ENCODE assay signal across 28 mouse cellular contexts in the genomic region with DNA sequence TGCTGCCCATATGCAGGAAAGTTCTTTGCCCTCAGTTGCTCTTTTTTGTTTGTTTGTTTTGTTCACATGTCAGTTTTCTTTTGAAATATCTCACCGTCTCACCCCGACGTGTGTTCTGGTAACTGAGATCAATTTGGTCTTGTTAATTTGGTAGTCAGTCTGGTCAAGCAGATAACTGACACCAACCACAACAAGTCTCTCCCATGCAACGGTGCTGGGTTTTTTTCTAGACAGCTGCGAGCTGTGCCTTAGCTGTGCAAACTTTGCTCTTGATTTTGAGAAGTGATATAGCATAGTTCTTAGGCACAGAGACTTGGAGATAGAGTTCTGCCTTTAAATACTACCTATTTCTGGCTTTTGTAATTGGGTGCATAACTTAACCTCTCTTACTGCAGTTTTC. TPM values are rescaled to one million over a fixed set of nuclear protein-coding genes. Genes with fewer than 3 reads are reported as not detected.
DNase-seq lines count a peak whose midpoint lies in the region; ATAC-seq and TF ChIP-seq lines count a peak whose summit lies in the region.
"Had no signal": no experiment of that assay in that cellular context is flagged by ENCODE, and none has a peak within 500 bp of the region (broad histone marks: within the 10 kb centered on the region; RNA-seq: fewer than 3 reads in every experiment).

No protein-coding gene starts in this region.

- H3K4me3 ChIP-seq in midbrain, embryonic 11.5 days (ENCODE audit: low read depth, low read length) = no peak overlapping the region
- no peak overlapping the region for H3K4me3 ChIP-seq in midbrain, embryonic 14.5 days (replicated peaks; ENCODE audit: low read depth, low read length)
- no peak overlapping the region for H3K4me3 ChIP-seq in liver, embryonic 12.5 days
- H3K4me3 ChIP-seq in liver, postnatal 0 days (ENCODE audit: low read depth, low read length) = no peak overlapping the region
- H3K4me3 ChIP-seq: forebrain, embryonic 13.5 days; heart, embryonic 13.5 days; hindbrain, embryonic 13.5 days; limb, embryonic 12.5 days; myocyte; neural tube, embryonic 12.5 days had no signal

- no peak overlapping the region for H3K27ac ChIP-seq in midbrain, embryonic 11.5 days (ENCODE audit: low read depth, low read length)
- no peak overlapping the region for H3K27ac ChIP-seq in midbrain, embryonic 14.5 days (replicated peaks; ENCODE audit: low read depth, low read length)
- H3K27ac ChIP-seq in liver, embryonic 12.5 days = peak overlapping the region; percentile 20; the same call in 1 of the 2 replicates
- H3K27ac ChIP-seq in liver, postnatal 0 days (ENCODE audit: low read depth) = no peak overlapping the region
- H3K27ac ChIP-seq: forebrain, embryonic 13.5 days; heart, embryonic 13.5 days; hindbrain, embryonic 13.5 days; limb, embryonic 12.5 days; neural tube, embryonic 12.5 days had no signal

- no peak for ATAC-seq in midbrain, embryonic 11.5 days (ENCODE audit: low FRiP score)
- no peak for ATAC-seq in midbrain, embryonic 14.5 days (ENCODE audit: low FRiP score, low TSS enrichment)
- peak; percentile 80 for ATAC-seq in liver, embryonic 12.5 days
- peak; percentile 47 for ATAC-seq in liver, postnatal 0 days
- ATAC-seq: forebrain, embryonic 13.5 days; intestine, embryonic 16.5 days; lung, postnatal 0 days had no signal

- TF ChIP-seq CTCF in liver, postnatal 0 days (IDR thresholded peaks at IDR 0.05; ENCODE audit: low read depth) = no peak

- peak; percentile 57 for TF ChIP-seq EP300 in liver, postnatal 0 days (IDR thresholded peaks at IDR 0.05; ENCODE audit: low read depth)

- H3K4me2 ChIP-seq in midbrain, embryonic 11.5 days = no peak overlapping the region
- no peak overlapping the region for H3K4me2 ChIP-seq in midbrain, embryonic 14.5 days (ENCODE audit: low read length)
- peak overlapping the region; percentile 41 for H3K4me2 ChIP-seq in liver, embryonic 12.5 days
- no peak overlapping the region for H3K4me2 ChIP-seq in liver, postnatal 0 days (ENCODE audit: low read depth, low read length)
- H3K4me2 ChIP-seq: forebrain, embryonic 13.5 days; heart, embryonic 13.5 days; hindbrain, embryonic 13.5 days; limb, embryonic 12.5 days; neural tube, embryonic 12.5 days had no signal

- no peaks in the 10 kb centered on the region for H3K27me3 ChIP-seq in midbrain, embryonic 11.5 days (ENCODE audit: control insufficient read depth, insufficient read depth, low read length)
- no peaks in the 10 kb centered on the region for H3K27me3 ChIP-seq in midbrain, embryonic 14.5 days (ENCODE audit: control insufficient read depth, insufficient read depth, low read length)
- no peaks in the 10 kb centered on the region for H3K27me3 ChIP-seq in liver, embryonic 12.5 days (replicated peaks)
- H3K27me3 ChIP-seq in liver, postnatal 0 days (ENCODE audit: insufficient read depth, low read length) = no peaks in the 10 kb centered on the region
- H3K27me3 ChIP-seq: forebrain, embryonic 13.5 days; heart, embryonic 13.5 days; hindbrain, embryonic 13.5 days; limb, embryonic 12.5 days; neural tube, embryonic 12.5 days had no signal

- H3K4me1 ChIP-seq in midbrain, embryonic 11.5 days (ENCODE audit: control insufficient read depth, insufficient read depth, low read length) = no peaks in the 10 kb centered on the region
- peaks cover 3% of the 10 kb centered on the region; the same call in 1 of the 2 replicates for H3K4me1 ChIP-seq in midbrain, embryonic 14.5 days (ENCODE audit: control insufficient read depth, insufficient read depth, low read length)
- H3K4me1 ChIP-seq in liver, embryonic 12.5 days = peaks cover 33% of the 10 kb centered on the region
- no peaks in the 10 kb centered on the region for H3K4me1 ChIP-seq in liver, postnatal 0 days (ENCODE audit: insufficient read depth)
- H3K4me1 ChIP-seq: limb, embryonic 12.5 days; neural tube, embryonic 12.5 days had no signal

- no peaks in the 10 kb centered on the region for H3K36me3 ChIP-seq in midbrain, embryonic 11.5 days (ENCODE audit: control insufficient read depth, insufficient read depth, low read length)
- no peaks in the 10 kb centered on the region for H3K36me3 ChIP-seq in midbrain, embryonic 14.5 days (ENCODE audit: control insufficient read depth, insufficient read depth, low read length)
- H3K36me3 ChIP-seq in liver, embryonic 12.5 days = no peaks in the 10 kb centered on the region
- no peaks in the 10 kb centered on the region for H3K36me3 ChIP-seq in liver, postnatal 0 days (replicated peaks; ENCODE audit: insufficient read depth, low read length)
- H3K36me3 ChIP-seq: heart, embryonic 13.5 days; hindbrain, embryonic 13.5 days; limb, embryonic 12.5 days; neural tube, embryonic 12.5 days had no signal

- DNase-seq in midbrain, embryonic 11.5 days (ENCODE audit: low spot score, missing footprints) = peak; percentile 68
- DNase-seq in midbrain, embryonic 14.5 days = no peak
- no peak for DNase-seq in liver, postnatal 0 days
- no peak for DNase-seq in layer of hippocampus, postnatal 25 days (ENCODE audit: extremely low spot score in 1 of 2, low spot score in 1 of 2)
- DNase-seq in cerebellum, adult 9-10 months = no peak
- no peak for DNase-seq in gastrocnemius, postnatal 25 days
- DNase-seq: adrenal gland, postnatal 14 days; cerebellum, adult 11-12 months; gastrocnemius, postnatal 14 days; heart, adult 18-20 months; heart, postnatal 14 days; kidney, adult 9 months; kidney, postnatal 10 days; layer of hippocampus, adult 9-11 months; lung, adult 18-20 months; lung, postnatal 4 days; right cerebral cortex, adult 18-20 months; spleen, adult 18-20 months; thymus, postnatal 14 days had no signal

- H3K9me3 ChIP-seq in midbrain, embryonic 11.5 days (ENCODE audit: control insufficient read depth, low read length) = no peaks in the 10 kb centered on the region
- H3K9me3 ChIP-seq in midbrain, embryonic 14.5 days (ENCODE audit: control insufficient read depth, low read length) = no peaks in the 10 kb centered on the region
- no peaks in the 10 kb centered on the region for H3K9me3 ChIP-seq in liver, embryonic 12.5 days (replicated peaks)
- no peaks in the 10 kb centered on the region for H3K9me3 ChIP-seq in liver, postnatal 0 days (ENCODE audit: low read length)
- H3K9me3 ChIP-seq: forebrain, embryonic 13.5 days; heart, embryonic 13.5 days; hindbrain, embryonic 13.5 days; limb, embryonic 12.5 days; neural tube, embryonic 12.5 days had no signal

- 83% methylated on average over 5 of the region's 5 CpGs for WGBS in midbrain, embryonic 11.5 days
- WGBS in midbrain, embryonic 14.5 days = 84% methylated on average over 5 of the region's 5 CpGs
- 16% methylated on average over 5 of the region's 5 CpGs for WGBS in liver, embryonic 12.5 days (ENCODE audit: insufficient replicate concordance)
- 40% methylated on average over 5 of the region's 5 CpGs for WGBS in liver, postnatal 0 days (ENCODE audit: insufficient replicate concordance)

- no peak overlapping the region for H3K9ac ChIP-seq in midbrain, embryonic 11.5 days (ENCODE audit: low read length)
- no peak overlapping the region for H3K9ac ChIP-seq in midbrain, embryonic 14.5 days (replicated peaks; ENCODE audit: low read length)
- H3K9ac ChIP-seq in liver, embryonic 12.5 days = 0 out of 2 replicates have a peak overlapping the region, but pooled peaks have one; percentile 39
- no peak overlapping the region for H3K9ac ChIP-seq in liver, postnatal 0 days (replicated peaks)
- H3K9ac ChIP-seq: forebrain, embryonic 13.5 days; heart, embryonic 13.5 days; hindbrain, embryonic 13.5 days; limb, embryonic 12.5 days; neural tube, embryonic 12.5 days had no signal

RNA-seq across cellular contexts. Expression of a gene that starts 18.4 kb away (rescaled TPM):
- polyA plus RNA-seq in midbrain, embryonic 11.5 days (2014; fragmentation: Nextera tagmentation; extraction: Ambion mirVana) = 31.9 and 33.4 TPM in 2 replicates
- polyA plus RNA-seq in midbrain, embryonic 14.5 days (2014; fragmentation: Nextera tagmentation; extraction: Ambion mirVana) = 42.0 and 54.7 TPM in 2 replicates
- 61.2 and 64.2 TPM in 2 replicates for polyA plus RNA-seq in liver, embryonic 12.5 days (2016; fragmentation: Nextera tagmentation; extraction: Ambion mirVana)
- polyA plus RNA-seq in liver, postnatal 0 days (2015; fragmentation: Nextera tagmentation; extraction: Ambion mirVana) = 17.1 and 18.5 TPM in 2 replicates
- total RNA-seq in layer of hippocampus, postnatal 25 days (2021) = 100 to 1,000 TPM; 162 to 182 TPM
- total RNA-seq in gastrocnemius, postnatal 25 days (2021) = 10 to 100 TPM; 39.3 to 44.9 TPM

Comparison
In these comparisons a context has a peak if more than half of its experiments do, and no peak if none do; other contexts are left out.
1. ATAC-seq: peak in liver, embryonic 12.5 days (single experiment) and liver, postnatal 0 days (single experiment); none in midbrain, embryonic 11.5 days (single experiment) and midbrain, embryonic 14.5 days (single experiment).